Mouse (Mus musculus) monocyte, adult 5-6 weeks (primary cell): ENCODE measurements around the gene Adamtsl2. TPM values are rescaled to one million over a fixed set of nuclear protein-coding genes. Genes with fewer than 3 reads are reported as not detected.
A peak's percentile ranks its signal among the peaks of the same experiment; 100 is the strongest.

Experiments used
- ATAC-seq: fragments of 153-309, 156-312 bp; replicated peaks from 2 replicates; pipeline ENCODE4 v1.8.0; 2017; ENCODE audit warnings: mild to moderate bottlenecking; ENCODE audit not compliant: low TSS enrichment, insufficient number of reproducible peaks, severe bottlenecking, poor library complexity, low FRiP score
- total RNA-seq: library from RNA; stranded (forward); fragments of 200-1000, 200-491, 200-594 nt; gene quantifications from 3 replicates; pipeline ENCODE4 v1.2.3, GENCODE M21; 2017

The Adamtsl2 gene
- total RNA-seq = not detected in 3 replicates

DNA sequence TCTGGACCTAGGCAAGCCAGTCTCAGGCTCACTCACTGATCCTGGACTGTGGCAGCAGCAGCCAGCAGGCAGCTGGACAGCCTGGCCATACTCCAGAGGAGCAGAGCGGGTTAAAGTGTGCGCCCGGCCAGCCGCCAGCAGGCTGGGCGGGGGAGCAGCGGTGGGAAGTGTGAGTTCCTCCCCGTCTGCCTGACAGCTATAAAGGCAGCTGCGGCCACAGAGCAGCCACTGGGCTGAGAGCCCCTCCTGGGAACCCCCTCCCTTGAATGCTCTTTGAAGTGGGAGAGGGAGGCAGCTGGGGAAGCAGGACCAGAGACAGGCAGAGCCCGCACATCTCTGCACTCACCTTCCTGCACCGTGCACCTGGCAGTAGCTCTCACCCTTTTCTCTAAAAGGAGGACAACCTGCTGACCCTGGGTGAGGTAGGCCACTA, at the start of gene Adamtsl2:
Adamtsl2 (plus strand) TSS at position 228 of the 433 bp plus-strand sequence.
- no peak for ATAC-seq

DNA sequence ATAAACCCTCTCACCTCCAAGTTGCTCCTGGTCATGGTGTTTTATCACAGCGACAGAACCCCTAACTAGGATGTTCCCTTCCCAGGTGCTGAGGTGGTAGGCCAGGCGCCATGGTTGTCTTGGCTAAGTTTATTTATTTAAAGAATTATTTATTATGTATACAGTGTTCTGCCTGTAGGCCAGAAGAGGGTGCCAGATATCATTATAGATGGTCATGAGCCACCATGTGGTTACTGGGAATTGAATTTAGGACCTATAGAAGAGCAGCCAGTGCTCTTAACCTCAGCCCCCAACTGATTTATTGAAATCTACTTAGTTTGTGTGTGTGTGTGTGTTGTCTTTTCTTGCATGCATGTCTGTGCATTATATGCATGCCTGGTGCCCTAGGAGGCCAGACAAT, 46.8 kb upstream of the Adamtsl2 start:
- no peak for ATAC-seq

DNA sequence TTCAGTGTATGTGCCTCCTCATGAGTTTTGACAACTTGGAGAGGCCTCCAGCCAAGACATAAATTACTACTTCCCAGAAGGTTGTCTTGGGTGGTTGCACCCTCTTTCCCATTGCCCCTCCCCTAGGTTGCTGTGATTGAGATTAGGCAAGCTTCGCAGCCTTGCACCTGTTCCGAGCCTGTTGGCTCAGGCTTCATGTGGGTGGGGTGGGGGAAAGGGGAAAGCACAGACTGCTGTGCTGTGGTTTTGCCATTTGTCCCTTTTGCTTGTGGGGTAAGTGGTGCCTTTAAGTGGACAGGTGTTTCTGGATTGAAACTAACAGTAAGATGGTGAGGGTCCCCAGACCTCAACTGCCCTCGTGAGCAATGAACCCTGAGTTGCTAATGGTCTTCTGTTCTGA, 43.2 kb upstream of the Adamtsl2 start:
- ATAC-seq = no peak

GRCm38 (mm10) chr2:27037008-27037407, 42.2 kb upstream of the Adamtsl2 start:
- ATAC-seq = no peak

GRCm38 (mm10) chr2:27038596-27038995, 40.6 kb upstream of the Adamtsl2 start:
- ATAC-seq = 0 out of 2 replicates have a peak, but pooled peaks have one; percentile 47

- ATAC-seq = no peak
Measured at GRCm38 (mm10) chr2:27039286-27039685, 39.9 kb upstream of the Adamtsl2 start.

GRCm38 (mm10) chr2:27042131-27042844, 36.9 kb upstream of the Adamtsl2 start:
- ATAC-seq = no peak

- ATAC-seq = no peak
Measured at GRCm38 (mm10) chr2:27043461-27043860, 35.7 kb upstream of the Adamtsl2 start.

DNA sequence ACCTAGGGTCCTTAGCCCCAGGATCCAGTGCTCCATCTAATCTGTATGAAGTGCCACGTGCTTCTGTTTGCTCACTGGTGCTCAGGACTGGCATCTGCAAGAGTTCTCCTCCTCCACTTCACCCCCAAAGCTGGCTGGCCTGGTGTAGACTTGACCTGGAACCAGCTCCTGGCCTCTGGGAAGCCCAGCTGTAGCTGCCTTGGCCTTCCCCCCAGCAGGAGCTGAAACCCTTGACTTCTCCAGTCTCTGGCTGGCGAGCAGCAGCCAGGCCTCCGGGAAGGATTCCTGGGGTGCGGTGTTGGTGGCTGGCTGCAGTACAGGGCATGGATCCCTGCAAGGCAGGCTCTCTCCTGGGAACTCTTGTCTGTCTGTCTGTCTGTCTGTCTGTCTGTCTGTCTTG, 35.0 kb upstream of the Adamtsl2 start:
- no peak for ATAC-seq

GRCm38 (mm10) chr2:27044641-27045040, 34.5 kb upstream of the Adamtsl2 start:
- no peak for ATAC-seq

DNA sequence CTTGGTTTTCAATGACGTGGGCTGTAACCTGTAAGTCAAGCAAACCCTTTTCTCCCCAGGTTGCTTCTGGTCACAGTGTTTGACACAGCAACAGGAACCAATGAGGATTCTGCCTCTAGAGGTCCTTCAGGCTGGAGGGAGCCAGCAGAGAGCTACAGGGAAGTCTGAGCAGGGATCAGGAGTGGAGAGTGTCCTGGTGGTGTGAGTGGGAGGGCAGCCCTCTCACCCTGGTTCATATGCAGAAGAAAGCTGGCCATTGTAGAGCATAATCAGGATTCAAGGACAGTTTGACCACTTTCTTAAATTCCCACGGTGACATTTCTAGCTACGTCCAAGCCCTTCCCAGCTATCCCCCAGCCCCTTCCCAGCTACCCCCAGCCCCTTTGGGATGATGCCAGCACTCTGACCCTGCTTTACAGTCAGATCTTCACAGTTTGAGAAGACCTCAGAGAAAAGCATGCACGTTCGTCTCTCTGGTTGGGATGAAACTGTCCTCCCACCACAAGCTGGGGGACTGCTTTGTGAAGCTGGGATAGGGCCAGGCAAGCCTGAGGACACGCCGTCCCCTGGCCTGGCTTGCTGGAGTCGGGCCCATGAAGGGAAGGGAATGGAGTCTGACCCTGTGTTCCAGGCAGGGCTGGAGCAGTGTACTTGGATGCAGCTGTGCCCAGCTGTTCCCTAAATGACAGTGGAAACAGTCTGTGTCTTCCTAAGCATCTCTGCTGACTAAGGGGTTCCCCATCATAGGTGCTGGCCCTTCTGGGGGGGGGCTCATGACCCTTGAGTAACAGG, 33.0 kb upstream of the Adamtsl2 start:
- ATAC-seq = no peak

DNA sequence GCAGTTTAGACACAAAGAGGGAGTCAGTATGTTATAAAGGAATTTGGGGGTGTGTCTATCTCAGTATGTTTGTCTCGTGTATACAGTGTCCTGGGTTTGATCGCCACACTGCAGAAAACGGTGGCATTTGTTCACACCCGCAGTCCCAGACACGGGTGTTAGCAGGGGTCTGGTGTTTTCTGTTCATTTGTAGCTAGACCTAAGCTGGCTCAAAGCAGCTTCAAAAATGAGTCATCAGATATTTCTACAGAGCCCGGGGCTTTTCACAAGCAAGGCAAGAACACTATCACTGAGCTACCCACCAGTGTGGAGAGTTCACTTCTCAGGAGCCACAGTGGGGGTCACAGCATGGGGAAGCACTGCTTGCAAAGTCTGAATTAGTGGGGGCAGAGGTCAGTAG, 29.8 kb upstream of the Adamtsl2 start:
- no peak for ATAC-seq

GRCm38 (mm10) chr2:27058251-27058650, 20.9 kb upstream of the Adamtsl2 start:
- ATAC-seq = no peak

DNA sequence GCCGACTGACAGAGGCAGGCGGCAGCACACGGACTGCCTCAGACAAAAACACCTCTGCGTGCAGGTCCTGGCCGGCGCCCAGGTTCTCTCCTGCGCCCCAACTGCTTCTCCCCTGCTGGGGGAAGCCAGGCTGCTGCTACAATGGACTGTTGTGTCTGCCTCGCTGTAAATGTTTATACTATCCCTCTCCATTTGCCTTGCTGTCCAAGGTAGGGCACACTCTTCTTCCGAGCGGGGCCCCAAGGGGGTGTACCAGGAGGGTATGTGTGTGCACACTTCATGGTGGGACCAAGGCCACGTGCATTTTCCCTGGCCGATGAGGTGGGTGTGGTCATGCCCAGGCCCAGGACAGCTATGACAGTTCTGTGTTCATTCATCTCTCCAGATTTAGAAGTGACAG, 20.4 kb upstream of the Adamtsl2 start:
- ATAC-seq = no peak

- no peak for ATAC-seq
Measured at GRCm38 (mm10) chr2:27059187-27059586, 20.0 kb upstream of the Adamtsl2 start.

- no peak for ATAC-seq
Measured at GRCm38 (mm10) chr2:27067124-27067523, 12.1 kb upstream of the Adamtsl2 start.

DNA sequence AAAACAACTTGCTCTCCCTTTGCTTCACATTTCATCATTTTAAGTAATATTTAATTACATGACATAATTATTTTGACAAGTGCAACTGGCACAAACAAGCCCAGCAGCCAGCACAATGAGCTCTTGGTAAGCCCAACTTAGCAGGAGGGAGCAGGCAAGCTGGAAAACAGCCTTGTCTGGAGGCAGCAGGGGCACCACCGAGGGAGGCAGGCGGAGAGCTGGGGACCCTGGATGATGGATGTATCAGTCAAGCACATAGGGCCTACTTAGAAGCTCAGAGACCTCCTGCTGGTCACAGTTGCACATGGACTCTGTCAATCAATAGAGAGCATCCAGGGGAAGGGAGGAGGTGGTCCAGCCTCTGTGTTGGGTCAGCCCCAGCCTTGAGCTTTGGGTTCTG, 11.2 kb upstream of the Adamtsl2 start:
- no peak for ATAC-seq

DNA sequence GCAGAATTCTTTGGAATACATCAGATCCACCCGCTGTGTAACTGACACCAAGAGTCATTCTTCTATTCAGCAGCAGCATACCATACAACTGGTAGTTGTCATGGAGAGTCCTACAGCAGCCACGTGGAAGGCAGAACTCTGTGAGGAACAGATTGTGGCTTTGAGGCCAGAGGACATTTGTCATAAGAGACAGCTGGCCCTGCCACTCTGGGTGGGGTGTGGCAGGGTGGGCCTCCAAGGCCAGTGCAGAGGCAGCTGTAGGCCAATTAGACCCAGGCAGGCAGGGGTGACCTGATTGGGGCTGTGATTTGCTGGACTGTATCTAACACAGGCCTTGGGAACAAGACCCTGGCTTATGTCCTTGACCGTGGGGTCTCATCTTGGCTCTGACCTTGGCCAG, 9.5 kb upstream of the Adamtsl2 start:
- no peak for ATAC-seq

- ATAC-seq = no peak
Measured at GRCm38 (mm10) chr2:27070247-27070813, 8.8 kb upstream of the Adamtsl2 start.

- no peak for ATAC-seq
Measured at GRCm38 (mm10) chr2:27071137-27071536, 8.0 kb upstream of the Adamtsl2 start.
